Mouse (Mus musculus): ENCODE results near the gene Fxr1.
"Not testable (repeated sequence)": the region's sequence is repeated elsewhere in the genome, so short reads cannot be mapped to it uniquely, and the experiment has no call there.

Gene Fxr1

DNA sequence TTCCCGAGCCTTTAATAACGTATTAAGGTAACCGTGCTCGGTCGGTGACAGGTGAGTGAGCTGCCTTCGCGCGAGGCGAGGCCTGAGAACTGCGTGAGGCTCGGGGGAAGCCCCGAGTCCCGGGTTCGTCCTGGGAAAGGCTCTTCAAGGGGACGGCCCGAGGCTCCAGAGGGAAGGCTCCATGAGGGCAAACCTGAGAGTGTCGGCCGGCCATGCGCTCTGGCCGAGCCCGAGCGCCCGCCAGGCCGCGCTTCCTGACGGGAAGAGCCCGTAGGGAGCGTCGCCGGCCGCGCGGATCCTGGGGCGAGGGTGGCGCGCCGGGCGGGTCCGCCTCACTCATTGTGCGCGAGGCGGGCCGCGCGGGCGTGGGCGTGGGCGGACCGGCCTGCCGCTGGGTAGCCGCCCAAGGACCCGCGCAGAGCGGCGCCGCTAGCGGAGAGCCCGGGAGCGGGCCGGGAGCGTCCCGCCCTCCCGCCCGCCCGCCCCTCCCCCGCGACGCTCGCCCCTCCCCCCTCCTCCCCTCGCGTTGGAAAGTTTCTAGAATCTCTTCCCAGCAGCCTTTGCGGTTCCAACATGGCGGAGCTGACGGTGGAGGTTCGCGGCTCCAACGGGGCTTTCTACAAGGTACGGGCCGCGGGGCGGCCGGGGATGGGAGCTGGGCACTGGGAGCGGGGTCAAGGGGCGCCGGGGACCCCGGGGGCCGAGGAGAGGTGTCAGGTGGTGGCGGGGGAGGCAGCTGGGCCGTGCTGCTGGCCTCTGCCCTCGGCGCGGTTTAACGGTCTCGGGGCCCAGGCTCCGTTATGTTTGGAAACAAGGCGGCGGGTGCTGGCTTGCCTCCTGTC lies at the start of gene Fxr1:
Gene Fxr1, plus strand, starts transcription at position 404 of the 842 bp plus-strand sequence.
- DNase-seq (ENCODE audit: low spot score), result peak; percentile 93

DNA sequence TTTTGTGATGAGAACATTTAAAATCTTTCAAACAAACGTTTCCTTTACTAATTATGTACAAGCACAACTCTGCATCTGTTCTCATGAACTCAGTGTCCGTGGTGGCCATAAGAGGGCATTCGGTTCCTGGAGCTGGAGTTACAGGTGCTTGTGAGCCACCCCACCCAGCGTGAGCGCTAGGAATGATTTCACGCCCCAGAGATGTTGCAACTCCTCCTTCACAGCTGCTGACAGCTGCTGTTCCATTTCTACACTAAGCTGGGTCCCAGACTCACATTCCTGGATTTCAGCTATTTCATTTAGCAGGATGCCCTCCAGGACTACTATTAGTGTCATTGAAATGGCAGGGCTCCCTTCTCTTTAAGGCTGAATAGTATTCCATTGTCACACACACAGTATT lies 40.3 kb upstream of the Fxr1 start:
- DNase-seq (ENCODE audit: low spot score), result no peak

DNA sequence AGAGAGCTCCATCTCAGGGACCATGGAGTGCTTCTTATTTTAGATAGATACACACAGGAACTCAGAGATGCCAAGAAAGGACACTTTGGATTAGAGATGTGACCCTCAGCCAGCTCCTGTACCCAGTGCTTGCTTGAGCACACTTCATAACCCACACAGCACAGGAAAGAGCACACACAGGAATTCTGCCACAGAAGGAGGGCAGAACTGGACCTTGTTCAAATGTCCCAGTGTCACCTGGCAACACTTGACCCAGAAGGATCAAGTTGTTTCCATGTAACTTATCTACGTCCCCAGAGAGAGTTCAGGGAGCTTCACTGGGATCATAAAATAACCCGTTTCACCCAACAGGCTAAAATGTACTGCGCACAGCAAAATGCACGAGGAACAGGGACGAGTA lies 37.0 kb upstream of the Fxr1 start:
- no peak for DNase-seq (ENCODE audit: low spot score)

DNA sequence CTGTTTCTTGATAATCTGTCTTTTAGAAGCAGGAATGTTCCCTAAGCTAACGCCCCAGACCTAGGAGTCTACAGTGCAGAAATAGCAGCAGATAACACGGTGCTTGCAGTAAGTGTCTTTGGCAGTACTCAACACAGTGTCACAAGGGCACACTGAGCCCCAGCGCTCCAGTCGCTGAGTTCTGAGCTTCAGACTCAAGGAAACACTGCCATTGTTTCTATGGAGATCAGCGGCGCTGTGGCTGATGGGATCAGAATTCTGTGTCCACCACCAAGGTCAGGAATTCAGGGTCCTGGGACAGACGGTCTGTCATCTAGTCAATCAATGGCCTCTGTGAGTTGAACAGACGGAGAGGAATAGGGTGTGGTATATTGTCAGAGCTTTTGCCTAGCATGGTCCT lies 30.4 kb upstream of the Fxr1 start:
- DNase-seq (ENCODE audit: low spot score), result no peak

DNA sequence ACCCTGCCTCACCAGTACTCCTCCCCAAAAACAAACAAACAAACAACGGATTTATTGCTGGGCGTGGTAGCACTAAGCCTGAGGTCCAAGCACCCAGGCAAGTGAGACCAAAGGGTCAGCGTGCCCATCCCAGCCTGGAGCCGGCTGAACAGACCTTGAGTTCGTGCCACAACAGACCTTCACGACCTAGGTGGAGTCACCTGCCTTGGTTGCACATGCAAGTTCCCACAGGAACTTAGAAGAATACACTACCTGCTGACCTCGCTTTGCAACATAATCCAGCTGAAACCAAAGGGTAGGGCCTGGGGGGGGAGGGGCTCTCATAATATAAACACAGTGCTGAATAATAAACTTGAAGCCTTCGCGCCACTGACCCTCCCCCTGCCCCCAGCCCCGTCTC lies 29.3 kb upstream of the Fxr1 start:
- DNase-seq (ENCODE audit: low spot score), result no peak

DNA sequence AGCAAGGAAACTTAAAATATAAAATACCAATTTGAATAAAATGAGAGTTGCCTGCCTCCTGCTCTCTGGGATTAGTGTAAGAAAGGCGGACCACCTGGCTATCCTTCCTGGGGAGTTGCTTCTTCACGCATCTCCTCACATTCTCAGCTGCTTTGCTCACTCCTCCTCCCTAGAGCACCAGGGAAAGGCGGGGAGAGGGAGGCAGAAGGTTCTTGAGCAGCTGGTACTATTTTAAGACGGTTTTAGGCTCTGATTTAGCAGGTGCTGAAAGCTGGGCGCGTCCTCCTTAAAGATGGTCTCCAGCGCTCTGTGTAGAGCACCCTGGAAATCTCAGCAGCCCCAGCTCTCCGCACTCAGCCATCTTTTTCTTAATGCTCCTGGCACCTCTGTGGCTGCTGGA lies 28.8 kb upstream of the Fxr1 start:
- no peak for DNase-seq (ENCODE audit: low spot score)

DNA sequence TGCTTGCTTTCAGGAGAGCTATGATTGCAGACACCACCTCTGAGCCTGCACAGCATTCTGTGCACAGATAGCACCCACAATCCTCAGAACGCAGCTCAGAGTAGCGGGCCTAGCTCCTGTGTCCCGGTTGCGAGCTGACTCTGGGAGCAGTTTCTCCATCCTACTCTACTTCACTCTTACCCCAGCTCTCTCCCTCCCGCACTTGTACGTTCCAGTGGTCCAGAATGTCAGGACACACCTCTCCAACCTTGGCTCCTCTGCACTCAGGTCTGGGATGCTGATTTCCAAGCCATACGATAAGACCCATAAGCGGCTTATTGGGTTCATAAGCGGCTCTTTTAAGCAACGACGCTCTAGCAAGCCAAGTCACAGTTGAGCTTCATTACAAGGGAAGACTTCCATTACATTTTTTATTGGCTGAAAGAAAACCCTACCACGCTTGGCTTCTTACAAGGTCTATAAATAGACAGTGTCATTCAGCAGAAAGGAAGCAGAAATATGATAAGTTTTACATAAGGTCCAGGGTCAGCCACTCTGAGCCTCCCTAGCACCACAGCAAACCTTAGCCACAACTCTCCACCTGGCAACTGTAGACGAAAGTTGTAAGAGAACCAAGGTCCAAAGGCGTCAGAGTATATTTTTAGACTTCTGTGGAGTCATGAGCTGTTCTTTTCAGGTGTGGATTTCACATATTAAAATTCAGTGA lies 26.2 kb upstream of the Fxr1 start:
- no peak for DNase-seq (ENCODE audit: low spot score)

DNA sequence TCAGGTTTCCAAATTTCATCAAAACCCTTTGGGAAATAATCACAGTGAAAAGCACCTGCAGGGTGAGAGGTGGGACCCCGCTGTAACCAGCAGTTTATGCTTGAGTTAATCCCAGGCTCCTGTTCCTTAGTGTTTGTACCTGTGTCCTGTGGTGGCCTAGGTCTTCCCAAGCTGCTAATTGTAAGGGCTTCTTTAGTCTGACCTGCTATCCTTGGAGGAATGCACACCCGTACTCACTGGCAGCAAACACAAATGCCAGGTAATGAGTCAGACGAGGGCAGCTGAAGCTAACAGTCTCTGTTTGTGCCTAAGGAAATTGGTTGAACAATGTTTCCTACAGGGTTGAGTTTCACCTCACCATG lies 25.6 kb upstream of the Fxr1 start:
- DNase-seq (ENCODE audit: low spot score), result no peak

DNA sequence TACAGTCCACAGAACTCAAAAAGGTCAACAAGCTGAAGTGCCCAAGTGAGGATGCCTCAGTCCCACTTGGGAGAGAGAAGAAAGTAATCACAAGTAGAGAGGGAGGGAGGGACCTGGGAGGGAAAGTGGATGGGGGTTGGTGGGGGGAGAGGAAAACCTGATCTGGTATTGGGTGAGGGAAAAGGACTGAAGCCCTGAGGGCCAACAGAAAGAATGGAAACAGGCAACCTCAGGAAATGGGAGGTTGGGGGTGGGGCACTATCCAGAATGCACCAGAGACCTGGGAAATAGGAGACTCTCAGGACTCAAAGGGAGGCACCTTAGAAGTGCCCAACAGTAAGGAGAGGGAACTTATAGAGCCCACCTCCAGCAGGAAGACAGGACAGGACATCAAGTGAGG lies 18.1 kb upstream of the Fxr1 start:
- not testable (repeated sequence) for DNase-seq (ENCODE audit: low spot score)

DNA sequence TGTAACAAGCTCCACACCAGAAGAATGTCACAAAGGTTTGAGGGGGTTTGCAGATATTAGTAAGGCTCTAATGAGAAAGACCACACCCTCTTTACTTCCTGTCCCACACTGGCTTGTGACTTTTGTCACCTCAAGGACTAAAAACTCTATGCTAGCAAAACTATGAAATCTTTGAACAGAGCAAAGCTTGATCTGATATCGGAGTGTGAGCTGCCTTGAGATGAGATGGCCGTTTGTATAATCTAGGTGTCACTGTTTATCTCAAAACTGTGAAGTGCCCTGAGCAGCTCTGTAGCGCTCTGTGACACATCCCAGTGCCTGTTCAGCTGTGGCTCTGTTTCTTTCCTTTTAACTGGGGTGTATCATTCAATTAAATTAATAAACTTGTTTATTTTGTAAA lies 15.9 kb upstream of the Fxr1 start:
- DNase-seq (ENCODE audit: low spot score), result no peak

DNA sequence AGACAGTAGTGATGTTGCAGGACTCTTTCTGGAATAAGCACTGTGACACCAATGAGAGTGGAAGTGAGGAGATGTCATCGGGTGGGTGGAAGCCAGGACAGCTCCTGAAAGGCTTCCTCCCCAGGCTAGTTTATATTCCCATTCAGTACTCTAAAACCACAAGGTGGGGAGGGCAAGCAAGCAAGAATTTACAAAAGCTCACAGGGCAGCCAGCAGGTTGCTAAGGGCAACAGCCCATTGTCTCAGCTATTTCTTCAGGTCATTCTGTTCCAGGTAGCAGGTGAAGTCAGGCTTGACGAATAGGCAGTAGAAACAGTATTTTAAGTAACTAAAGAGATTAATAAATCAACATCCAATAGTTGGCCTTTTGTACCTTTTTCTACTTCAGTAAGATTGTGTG lies 13.4 kb upstream of the Fxr1 start:
- no peak for DNase-seq (ENCODE audit: low spot score)

DNA sequence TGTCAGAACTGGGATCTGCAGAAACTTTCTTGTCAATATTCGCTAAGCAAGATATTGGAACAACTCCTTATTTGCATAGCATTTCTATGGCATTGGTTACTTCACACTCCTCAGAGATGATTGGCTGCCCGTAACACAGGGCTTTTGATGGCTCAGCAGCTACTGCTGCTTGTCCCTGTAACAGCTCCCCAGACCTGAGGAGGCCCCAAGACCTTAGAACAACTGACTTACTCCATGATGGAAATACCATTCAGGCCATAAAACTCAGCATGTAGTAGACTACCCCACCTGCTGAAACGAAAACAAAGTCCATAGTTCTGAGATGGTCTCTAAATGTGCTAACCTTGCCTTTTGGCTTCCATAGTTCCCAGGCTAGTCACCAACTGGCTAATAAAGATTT lies 12.9 kb upstream of the Fxr1 start:
- DNase-seq (ENCODE audit: low spot score), result no peak

DNA sequence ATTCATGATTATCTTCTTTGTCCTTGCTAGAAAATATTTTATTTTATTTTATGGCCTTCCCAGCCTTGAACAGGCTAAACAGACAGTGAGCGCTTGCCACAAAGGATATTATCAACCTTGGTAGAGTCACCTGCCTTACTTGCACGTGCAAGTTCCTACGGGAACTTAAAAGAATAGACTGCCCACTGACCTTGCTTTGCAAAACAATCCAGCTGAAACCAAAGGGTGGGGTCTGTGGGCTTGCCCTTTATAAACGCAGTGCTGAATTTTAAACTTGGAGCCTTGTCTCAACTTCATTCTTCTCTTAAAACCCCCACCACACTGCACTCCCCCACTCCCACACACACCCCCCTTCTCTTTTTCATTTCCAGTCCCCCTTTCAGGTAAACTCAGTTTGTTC lies 12.1 kb upstream of the Fxr1 start:
- no peak for DNase-seq (ENCODE audit: low spot score)

DNA sequence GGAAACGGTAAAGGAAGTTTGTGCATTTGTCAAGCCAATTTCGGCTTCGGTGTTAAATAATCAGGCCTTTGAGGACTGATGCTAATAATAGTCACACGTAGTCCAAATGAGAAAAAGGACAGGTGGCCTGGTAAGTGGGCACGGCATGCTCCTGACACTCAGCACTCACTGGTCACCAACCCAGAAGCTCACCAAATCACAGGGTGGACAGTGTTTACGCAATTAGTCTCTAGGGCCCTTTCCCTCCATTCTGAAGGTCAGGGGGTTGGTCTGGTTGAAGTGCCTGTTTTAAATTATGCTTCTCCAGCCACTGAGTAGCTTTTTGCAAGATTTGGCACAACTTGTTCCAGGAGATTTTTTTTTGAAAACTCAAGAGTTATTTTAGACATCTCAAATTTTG lies 11.6 kb upstream of the Fxr1 start:
- no peak for DNase-seq (ENCODE audit: low spot score)

DNA sequence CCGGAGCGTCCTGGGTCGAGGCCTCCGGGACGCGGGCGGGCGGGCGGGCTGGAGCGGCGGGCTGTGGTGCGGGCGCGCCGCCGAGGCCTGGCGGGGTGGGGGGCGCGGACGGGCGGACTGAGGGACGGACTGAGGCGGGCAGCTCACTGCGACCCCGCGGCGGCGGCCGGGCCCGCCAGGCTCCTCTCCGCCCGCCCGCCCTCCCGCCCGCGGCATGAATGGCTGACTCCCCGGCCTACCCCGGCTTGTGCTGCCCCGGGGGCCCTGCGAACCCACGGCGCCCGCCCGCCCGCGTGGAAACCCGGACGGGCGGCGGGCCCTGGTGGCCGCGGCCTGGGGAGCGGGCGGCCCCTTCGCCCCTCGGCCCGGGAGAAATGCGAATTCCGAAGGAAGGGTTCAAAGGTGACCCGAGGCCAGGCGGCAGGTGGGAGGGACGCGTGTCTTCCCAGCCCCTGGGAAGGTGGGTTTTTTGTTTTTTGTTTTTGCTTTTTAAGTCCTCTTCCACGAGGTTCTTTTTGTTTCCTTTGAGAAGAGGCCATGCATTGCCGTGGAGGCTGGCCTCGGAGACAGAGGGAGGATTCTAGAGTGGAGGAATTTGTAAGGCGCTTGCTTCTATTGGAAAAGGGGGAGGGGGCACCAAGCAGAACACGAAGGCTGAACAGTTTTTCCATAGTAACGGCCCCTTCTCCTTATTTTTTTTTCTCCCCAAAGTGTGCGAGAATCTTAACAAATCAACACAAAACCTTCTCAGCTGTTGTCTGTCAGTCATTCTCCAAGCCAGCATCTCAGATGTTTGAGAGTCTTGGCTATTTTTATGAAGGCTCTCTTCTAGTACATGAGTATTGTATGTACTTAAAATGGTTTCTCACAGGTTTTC lies 877 bp downstream of the Fxr1 start:
- peak; percentile 46 for DNase-seq (ENCODE audit: low spot score)

DNA sequence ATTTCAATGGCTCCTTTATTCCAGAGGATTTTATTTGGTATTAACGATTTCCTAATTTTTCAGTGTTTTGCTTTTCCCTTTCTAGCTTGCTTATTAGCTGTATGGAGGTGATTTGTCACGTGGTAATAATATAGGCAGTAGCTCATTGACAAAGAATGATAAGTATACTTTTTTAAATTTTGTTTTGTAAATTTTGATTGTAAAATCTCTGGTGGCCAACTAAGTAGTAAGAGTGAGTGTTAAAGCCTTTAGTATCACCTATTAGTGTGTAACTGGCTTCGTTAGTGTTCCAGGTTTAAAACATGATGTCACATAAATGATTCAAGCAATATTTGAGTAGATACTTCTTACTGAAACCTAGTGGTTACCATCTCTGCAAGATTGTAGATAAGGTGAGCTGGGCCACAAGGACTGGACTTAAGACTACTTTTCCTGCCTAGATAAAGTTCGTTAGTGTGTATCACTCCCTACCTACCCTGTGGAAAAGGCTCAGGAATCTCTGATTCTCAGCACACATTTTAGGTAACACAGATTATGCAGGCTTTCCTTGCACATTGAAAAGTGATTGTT lies 1.6 kb downstream of the Fxr1 start:
- DNase-seq (ENCODE audit: low spot score), result no peak

DNA sequence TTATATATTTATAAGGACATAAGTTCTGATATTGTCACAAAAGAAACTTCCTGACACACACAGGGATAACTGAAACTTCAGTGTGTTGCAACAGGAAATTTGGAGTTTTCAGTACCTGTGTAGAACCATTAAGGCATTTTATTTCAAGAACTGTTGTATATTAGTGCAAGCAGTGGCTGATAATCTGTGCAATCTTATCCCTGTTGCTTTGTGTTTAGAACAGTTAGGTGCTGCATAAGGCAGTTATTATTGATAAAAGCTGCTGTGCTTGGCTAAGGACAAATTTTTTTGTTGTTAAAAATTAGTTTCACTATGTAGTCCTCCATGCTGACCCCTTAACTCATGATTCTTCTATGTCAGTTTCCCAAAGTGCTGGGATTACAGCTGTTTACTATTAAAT lies 9.2 kb downstream of the Fxr1 start:
- no peak for DNase-seq (ENCODE audit: low spot score)

DNA sequence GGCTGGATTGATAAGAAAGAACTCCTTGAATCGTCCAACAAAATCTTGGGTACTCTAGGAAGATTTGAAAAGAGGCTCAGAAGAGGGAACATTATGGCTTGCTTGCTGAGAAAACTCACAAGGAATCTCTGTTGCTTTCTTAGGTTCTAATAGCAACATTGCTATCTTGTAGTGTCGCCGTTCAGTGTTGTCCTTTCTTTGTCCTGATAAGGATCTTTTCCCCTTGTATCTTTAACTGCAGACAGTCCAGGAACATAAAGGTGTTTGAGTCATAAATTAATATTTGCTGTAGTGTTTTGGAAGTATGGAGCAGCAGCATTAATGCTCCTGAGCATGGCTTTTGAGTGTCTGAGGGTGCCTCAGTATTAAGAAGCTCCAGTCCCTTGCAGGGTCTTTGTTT lies 10.9 kb downstream of the Fxr1 start:
- no peak for DNase-seq (ENCODE audit: low spot score)

DNA sequence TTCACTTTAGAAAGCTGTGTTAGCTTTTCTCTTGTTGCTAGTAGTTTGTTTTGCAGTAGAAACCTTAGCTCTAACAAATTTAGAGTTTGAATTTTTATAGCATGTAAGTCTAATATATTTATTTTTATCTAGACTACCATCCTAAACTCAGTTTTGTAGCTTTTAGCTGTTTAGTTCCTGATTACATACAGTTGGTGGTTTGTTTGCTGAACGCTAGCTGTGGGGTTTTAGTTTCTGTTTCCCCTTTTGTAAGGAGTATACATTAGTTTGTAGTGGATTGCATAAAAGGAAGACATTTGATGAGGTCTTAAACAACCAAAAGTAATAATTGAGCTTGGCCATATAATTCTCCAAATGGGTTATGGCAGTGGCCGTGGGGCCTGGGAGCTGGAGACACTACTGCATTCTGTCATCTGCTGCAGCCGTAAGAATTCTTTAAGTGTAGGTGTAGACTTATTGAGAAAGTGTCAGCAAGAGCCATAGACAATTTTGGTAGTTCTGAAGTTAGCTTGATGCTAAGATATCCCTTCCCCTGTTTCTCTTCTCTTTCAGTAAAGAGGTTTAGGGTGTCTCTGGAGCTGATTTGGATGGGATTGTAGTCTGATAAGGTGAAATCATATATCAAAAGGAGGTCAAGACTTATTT lies 14.1 kb downstream of the Fxr1 start:
- DNase-seq (ENCODE audit: low spot score), result no peak

DNA sequence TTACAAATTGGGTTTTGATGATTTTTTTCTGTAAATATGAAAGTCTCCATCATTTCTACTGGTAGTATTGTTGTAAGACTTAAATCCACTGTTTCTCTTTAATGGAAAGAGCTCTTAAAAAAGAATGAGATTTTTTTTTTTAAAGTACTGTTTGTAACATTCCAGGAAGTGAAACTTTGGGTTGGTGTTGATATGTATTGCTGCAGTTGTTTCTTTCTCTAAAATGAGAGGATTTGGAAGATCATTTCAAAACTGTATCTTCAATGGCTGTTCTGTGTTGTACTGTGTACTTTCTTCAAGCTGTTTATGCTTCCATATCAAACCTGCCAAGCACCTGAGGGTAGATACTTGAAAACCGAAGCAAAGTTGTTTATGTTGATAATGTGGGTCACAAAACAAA lies 15.1 kb downstream of the Fxr1 start:
- DNase-seq (ENCODE audit: low spot score), result no peak

DNA sequence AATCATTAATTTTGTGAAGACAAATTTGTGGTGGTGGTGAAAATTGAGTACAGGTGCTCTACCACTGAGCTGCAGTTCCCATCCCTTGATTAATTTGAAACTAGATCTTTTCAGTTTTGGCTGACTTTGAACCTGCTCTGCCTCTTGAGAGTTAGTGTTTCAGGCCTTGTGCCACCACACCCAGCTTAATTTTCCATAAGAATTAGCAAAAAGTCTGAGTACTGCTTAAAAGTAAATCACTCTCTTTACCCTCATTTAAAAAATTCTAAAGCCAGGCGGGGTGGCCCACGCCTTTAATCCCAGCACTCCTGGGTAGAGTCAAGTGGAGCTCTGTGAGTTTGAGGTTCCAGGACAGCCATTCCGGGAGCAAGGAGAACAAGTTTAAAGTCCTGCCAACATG lies 16.0 kb downstream of the Fxr1 start:
- no peak for DNase-seq (ENCODE audit: low spot score)

DNA sequence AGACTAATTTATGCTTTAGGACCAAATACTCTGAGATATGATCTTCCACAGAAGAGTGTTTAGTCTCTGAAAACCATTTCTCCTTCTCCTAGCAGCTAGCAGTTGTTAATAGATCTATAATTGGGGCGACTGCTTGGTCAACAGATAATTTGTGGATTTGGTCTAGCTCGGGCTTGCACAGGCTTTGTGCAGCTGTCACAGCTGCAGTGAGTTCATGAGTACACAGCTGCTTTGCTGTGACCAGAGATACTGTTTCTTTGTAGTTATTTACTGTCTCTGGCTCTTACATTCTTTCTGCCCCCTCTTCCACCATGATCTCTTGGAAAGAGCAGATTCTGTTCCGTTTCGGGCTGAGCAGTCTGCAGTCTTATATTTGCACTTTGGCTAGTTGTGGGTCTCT lies 22.2 kb downstream of the Fxr1 start:
- no peak for DNase-seq (ENCODE audit: low spot score)

Measured in MN1 (cell line).